Mouse (Mus musculus) lung, postnatal 0 days (tissue): ENCODE measurements at regions not wholly inside any gene's neighbourhood (a gene's known extent, or its start where the extent isn't known, plus 50 kb on each side); places are given as distances from the start of the nearest gene placed in this dataset.

Source experiments
- CTCF ChIP-seq: IDR thresholded peaks from 2 replicates; pipeline ENCODE4 v1.5.1; 2016; ENCODE audit warnings: antibody characterized with exemption, mild to moderate bottlenecking
- EP300 ChIP-seq: IDR thresholded peaks from 2 replicates; pipeline ENCODE4 v1.6.1; 2016; ENCODE audit warnings: antibody characterized with exemption, mild to moderate bottlenecking, control low read depth

DNA sequence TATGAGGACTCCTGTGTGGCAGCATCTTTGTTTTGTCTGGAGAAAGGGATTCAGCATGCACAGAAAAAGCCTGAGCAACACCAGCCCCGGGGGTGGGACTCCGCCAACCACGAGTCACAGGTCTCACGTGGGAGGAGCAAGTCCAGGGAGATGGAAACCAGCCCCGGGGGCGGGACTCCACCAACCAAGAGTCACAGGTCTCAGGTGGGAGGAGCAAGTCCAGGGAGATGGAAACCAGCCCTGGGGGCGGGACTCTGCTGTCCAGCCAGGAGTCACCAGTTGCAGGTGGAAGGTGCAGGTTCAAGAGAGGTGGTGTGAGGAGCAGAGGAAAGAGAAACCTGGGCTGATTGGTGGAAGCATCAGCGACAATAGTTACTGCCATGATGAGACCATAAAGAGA is 448.9 kb downstream of the Wdr11 start:
- TF ChIP-seq CTCF (no peak), EP300 (no peak)
